Mouse (Mus musculus) cerebellum, adult 2 months (tissue): Measurements from ENCODE around the gene Rasgef1b.

Source experiments
- CTCF ChIP-seq: fragments of 200-500 bp; IDR thresholded peaks from 2 replicates; pipeline ENCODE4 v1.5.1; 2011; ENCODE audit warnings: low read depth, mild to moderate bottlenecking, control low read depth, low read length, moderate library complexity, borderline replicate concordance; ENCODE audit not compliant: insufficient read depth
- POLR2A ChIP-seq: fragments of 200-500 bp; IDR thresholded peaks from 2 replicates; pipeline ENCODE4 v1.6.1; 2011; ENCODE audit warnings: low read length, control low read depth, borderline replicate concordance; ENCODE audit not compliant: insufficient read depth

DNA sequence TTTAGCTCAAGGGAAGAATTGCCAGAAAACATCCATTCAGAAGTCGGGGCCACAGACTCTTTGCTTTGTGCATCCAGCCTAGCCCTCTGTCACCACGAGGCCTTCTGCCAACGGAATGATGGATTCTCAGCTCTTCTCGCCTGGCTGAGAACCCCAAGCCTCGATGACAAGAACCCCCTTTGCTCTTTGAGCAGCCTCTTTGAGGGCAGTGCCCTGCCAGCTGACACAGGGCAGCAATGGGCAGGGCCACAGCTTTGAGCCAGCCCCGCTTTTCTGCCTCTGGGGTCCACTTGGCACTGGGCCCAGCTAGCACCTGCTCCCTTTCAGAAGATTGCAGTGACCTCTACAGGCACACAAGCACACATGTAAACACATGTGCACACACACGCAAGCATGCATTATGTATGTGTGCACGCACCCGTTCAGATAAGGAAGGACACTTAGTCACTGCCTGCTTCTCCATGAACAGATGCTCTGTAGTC is 224.5 kb downstream of the Rasgef1b start:
- no peak for TF ChIP-seq CTCF
- no peak for TF ChIP-seq POLR2A
